Mouse (Mus musculus) lung, embryonic 16.5 days (tissue): Measurements from ENCODE around the gene Fus. TPM values are rescaled to one million over a fixed set of nuclear protein-coding genes. Genes with fewer than 3 reads are reported as not detected.
A peak's percentile ranks its signal among the peaks of the same experiment; 100 is the strongest.

Experiments
- ATAC-seq: fragments of 200-750 bp; cut with Nextera tagmentation; 2 replicates; pipeline ENCODE4 v1.8.0; 2017; ENCODE audit warnings: low read depth, mild to moderate bottlenecking, moderate library complexity
- H3K27ac ChIP-seq: fragments of 300-500 bp; sonication (generic); 2 replicates; pipeline ENCODE4 v1.5.1; 2014; ENCODE audit warnings: mild to moderate bottlenecking, control low read depth, low read length
- H3K27me3 ChIP-seq: fragments of 300-500 bp; sonication (generic); 2 replicates; pipeline ENCODE4 v1.6.1; 2014; ENCODE audit warnings: low read depth, low read length, mixed read lengths; ENCODE audit not compliant: control insufficient read depth, insufficient read depth
- H3K36me3 ChIP-seq: fragments of 300-500 bp; sonication (generic); 2 replicates; pipeline ENCODE4 v1.6.1; 2014; ENCODE audit warnings: low read length; ENCODE audit not compliant: control insufficient read depth, insufficient read depth
- H3K4me1 ChIP-seq: fragments of 300-500 bp; sonication (generic); replicated peaks from 2 replicates; pipeline ENCODE4 v1.6.1; 2014; ENCODE audit warnings: low read length, mixed read lengths; ENCODE audit not compliant: control insufficient read depth, insufficient read depth
- H3K4me2 ChIP-seq: fragments of 300-500 bp; sonication (generic); 2 replicates; pipeline ENCODE4 v1.6.1; 2014; ENCODE audit warnings: low read depth, low read length, control low read depth
- H3K4me3 ChIP-seq: fragments of 300-500 bp; sonication (generic); 2 replicates; pipeline ENCODE4 v1.5.1; 2014; ENCODE audit warnings: mild to moderate bottlenecking, low read length, control low read depth
- H3K9ac ChIP-seq: fragments of 300-500 bp; sonication (generic); 2 replicates; pipeline ENCODE4 v1.6.1; 2014; ENCODE audit warnings: low read length, control low read depth
- H3K9me3 ChIP-seq: fragments of 300-500 bp; sonication (generic); 2 replicates; pipeline ENCODE4 v1.6.1; 2016; ENCODE audit warnings: low read length; ENCODE audit not compliant: control insufficient read depth
- WGBS: fragments of 180-500 bp; shearing (Covaris S2); extraction: QIAGEN DNeasy Blood & Tissue Kit; methylation state at CpG from one replicate; pipeline ENCODE4 v1.1.7; 2014; 5-methylcytosine and 5-hydroxymethylcytosine counted together
- polyA plus RNA-seq: library from polyadenylated mRNA; unstranded; fragments of >200 nt; fragmentation: Nextera tagmentation; extraction: Ambion mirVana; gene quantifications from 2 replicates; pipeline ENCODE4 v1.2.1, GENCODE M21; 2015

The Fus gene
- polyA plus RNA-seq, 1 experiment from 2014 or later: 328 TPM

DNA sequence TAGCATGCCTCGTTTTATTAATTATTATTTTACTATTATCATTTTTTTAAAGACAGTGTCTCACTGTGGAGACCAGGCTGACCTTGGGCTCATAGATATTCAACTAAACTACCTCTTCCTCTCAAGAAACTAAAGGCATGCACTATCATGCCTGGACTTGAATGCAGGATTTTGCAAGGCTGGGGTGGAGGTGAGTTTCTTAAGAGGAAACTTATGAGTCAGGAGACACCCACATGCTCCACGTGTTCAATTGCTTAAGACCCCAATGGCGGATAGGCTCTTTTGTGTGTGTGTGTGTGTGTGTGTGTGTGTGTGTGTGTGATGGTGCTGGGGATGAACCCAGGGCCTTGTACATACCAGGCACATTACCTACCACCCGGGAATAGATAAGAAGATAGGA, 58.1 kb downstream of the Fus start:
- no peaks in the 10 kb centered on the region for H3K9me3 ChIP-seq
- 74% methylated on average over 4 of the region's 4 CpGs for WGBS
- no peak overlapping the region for H3K9ac ChIP-seq
- no peak overlapping the region for H3K27ac ChIP-seq
- H3K4me2 ChIP-seq: no peak overlapping the region
- H3K4me3 ChIP-seq: no peak overlapping the region
- no peaks in the 10 kb centered on the region for H3K4me1 ChIP-seq
- no peak for ATAC-seq
- H3K36me3 ChIP-seq: no peaks in the 10 kb centered on the region
- no peaks in the 10 kb centered on the region for H3K27me3 ChIP-seq

DNA sequence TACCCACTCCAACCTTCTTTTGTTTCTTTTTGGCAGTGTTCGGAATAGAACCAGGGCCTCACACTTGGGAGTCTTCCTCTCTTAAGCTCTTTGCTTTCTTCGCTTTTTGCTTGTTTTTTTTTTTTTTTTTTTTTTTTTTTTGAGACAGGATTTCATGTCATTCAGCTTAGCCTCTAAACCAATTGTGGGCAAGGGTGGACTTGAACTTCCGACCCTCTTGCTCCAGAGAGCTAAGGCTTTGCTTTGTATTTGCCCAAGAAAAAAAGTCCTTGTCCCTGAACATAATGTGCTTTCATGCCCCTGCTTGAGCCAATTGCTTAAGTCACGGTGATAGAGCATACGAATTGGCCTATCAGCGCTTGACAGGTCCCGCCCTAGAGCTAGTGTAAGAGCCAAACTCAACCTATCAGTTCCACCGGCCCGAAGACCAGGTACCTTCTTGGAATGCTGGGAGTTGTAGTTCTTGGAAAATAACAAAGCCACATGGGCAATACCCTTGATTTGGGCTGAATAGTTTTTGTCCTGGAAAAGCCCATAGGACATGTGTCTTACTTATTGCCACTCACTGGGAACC, 64.2 kb downstream of the Fus start:
- H3K36me3 ChIP-seq: no peaks in the 10 kb centered on the region
- WGBS: 42% methylated on average over 9 of the region's 9 CpGs
- no peaks in the 10 kb centered on the region for H3K4me1 ChIP-seq
- no peaks in the 10 kb centered on the region for H3K9me3 ChIP-seq
- no peak overlapping the region for H3K27ac ChIP-seq
- H3K27me3 ChIP-seq: no peaks in the 10 kb centered on the region
- H3K4me2 ChIP-seq: no peak overlapping the region
- no peak overlapping the region for H3K9ac ChIP-seq
- ATAC-seq: peak; percentile 51; the same call in 1 of the 2 replicates
- H3K4me3 ChIP-seq: no peak overlapping the region

DNA sequence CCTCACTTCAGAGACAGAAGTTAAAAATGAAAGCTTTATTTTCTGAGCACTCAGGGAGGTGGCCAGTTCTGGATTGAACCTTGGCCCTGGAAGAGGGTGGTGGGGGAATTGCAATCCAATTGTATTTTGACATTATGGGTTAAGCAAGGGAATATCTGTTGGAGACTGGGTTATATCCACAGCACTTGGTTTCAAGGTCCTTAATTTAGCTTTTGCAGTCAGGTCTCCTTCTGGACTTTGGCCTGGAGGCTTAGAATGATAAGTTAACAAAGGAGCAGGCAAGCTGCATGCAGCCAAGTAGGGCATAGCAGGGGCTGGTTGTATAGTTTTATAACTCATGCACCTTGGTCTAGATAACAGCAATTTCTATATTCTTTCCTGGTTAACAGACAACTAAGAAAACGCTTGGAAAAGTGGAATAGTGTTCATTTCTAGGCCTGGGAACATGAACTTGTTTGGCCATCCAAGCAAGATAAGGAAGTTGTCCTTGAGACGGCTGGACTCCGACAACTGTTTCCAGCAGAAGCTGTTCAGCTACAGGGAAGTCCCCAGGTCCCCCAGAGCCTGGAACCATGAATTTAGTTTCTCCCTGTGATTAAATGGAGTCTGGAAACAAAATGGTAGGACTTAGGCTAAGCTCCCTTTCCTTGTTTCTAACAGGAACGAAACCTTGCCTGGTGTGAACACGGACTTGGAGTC, 65.2 kb downstream of the Fus start:
- 72% methylated on average over 5 of the region's 5 CpGs for WGBS
- Histone ChIP-seq H3K27ac (no peak overlapping the region), H3K9me3 (no peaks in the 10 kb centered on the region), H3K4me2 (no peak overlapping the region), H3K4me3 (no peak overlapping the region), H3K36me3 (no peaks in the 10 kb centered on the region), H3K9ac (no peak overlapping the region), H3K27me3 (no peaks in the 10 kb centered on the region), H3K4me1 (no peaks in the 10 kb centered on the region)
- no peak for ATAC-seq

DNA sequence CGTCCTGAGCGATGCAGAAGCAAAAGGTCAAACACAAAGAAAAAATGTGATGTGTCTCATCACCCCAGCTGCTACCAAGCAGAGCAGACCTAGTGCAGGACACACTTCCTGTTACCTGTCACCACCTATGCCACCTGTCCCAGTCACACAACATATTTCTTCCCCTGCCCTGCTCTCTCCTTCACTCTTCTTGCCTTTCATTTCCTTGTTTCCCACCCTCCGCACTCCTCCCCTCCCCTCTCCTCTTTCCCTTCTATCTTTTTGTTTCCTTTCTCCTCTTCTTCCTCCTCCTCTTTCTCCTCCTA, 65.7 kb downstream of the Fus start:
- ATAC-seq: no peak
- H3K27ac ChIP-seq: no peak overlapping the region
- H3K27me3 ChIP-seq: no peaks in the 10 kb centered on the region
- no peak overlapping the region for H3K4me3 ChIP-seq
- WGBS: 82% methylated on average over 3 of the region's 3 CpGs
- no peak overlapping the region for H3K4me2 ChIP-seq
- no peaks in the 10 kb centered on the region for H3K9me3 ChIP-seq
- H3K9ac ChIP-seq: no peak overlapping the region
- H3K36me3 ChIP-seq: no peaks in the 10 kb centered on the region
- H3K4me1 ChIP-seq: no peaks in the 10 kb centered on the region

DNA sequence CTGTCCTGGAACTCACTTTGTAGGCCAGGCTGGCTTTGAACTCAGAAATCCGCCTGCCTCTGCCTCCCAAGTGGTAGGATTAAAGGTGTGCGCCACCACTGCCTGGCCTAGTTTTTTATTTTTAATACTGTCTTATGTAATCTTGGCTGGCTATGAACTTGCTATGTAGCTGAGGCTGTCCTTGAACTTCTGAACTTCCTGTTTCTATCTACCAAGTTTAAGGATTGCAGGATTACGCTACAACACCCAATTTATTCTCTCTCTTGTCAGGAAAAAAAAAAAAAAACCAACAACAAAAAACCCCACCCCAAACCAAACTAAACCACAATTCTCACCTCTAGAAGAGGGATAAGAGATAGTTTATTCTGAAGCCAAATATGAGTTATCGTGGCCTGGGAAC, 66.4 kb downstream of the Fus start:
- Histone ChIP-seq H3K9me3 (no peaks in the 10 kb centered on the region), H3K27me3 (no peaks in the 10 kb centered on the region), H3K4me2 (no peak overlapping the region), H3K4me3 (no peak overlapping the region), H3K27ac (no peak overlapping the region), H3K4me1 (no peaks in the 10 kb centered on the region), H3K36me3 (no peaks in the 10 kb centered on the region), H3K9ac (no peak overlapping the region)
- ATAC-seq: no peak
- 83% methylated on average over 4 of the region's 4 CpGs for WGBS

Other genes starting within 250 kb of the Fus start
- 0.23 and 0.24 TPM in 2 replicates for gene Ctf2, start 235.3 kb upstream of the Fus start, polyA plus RNA-seq
- 3.1 and 3.8 TPM in 2 replicates for gene Fbxl19, start 222.9 kb upstream of the Fus start, polyA plus RNA-seq
- gene Orai3, start 197.6 kb upstream of the Fus start, polyA plus RNA-seq: 29.1 and 32.7 TPM in 2 replicates
- gene Setd1a, start 190.8 kb upstream of the Fus start, polyA plus RNA-seq: 13.8 and 18.1 TPM in 2 replicates
- not detected in 2 replicates for gene Gm49388, start 181.8 kb upstream of the Fus start, polyA plus RNA-seq
- gene Hsd3b7, start 166.9 kb upstream of the Fus start, polyA plus RNA-seq: 27.5 and 32.1 TPM in 2 replicates
- 44.5 and 45.1 TPM in 2 replicates for gene Stx4a, start 143.2 kb upstream of the Fus start, polyA plus RNA-seq
- 1.1 and 1.3 TPM in 2 replicates for gene Stx1b, start 142.9 kb upstream of the Fus start, polyA plus RNA-seq
- gene Zfp646, start 91.2 kb upstream of the Fus start, polyA plus RNA-seq: 11.2 and 11.3 TPM in 2 replicates
- gene Zfp668, start 90.6 kb upstream of the Fus start, polyA plus RNA-seq: 15.0 and 17.5 TPM in 2 replicates
- gene Prss53, start 76.5 kb upstream of the Fus start, polyA plus RNA-seq: 1.1 and 2.0 TPM in 2 replicates
- not detected in 2 replicates for gene Gm21974, start 72.0 kb upstream of the Fus start, polyA plus RNA-seq
- gene Vkorc1, start 71.8 kb upstream of the Fus start, polyA plus RNA-seq: 159 and 162 TPM in 2 replicates
- 129 and 133 TPM in 2 replicates for gene Bckdk, start 63.4 kb upstream of the Fus start, polyA plus RNA-seq
- 37.2 and 38.9 TPM in 2 replicates for gene Kat8, start 54.9 kb upstream of the Fus start, polyA plus RNA-seq
- 101 and 108 TPM in 2 replicates for gene Prss8, start 37.4 kb upstream of the Fus start, polyA plus RNA-seq
- gene Prss36, start 20.7 kb upstream of the Fus start, polyA plus RNA-seq: 12.3 and 12.4 TPM in 2 replicates
- 37.6 and 51.2 TPM in 2 replicates for gene Pycard, start 26.4 kb downstream of the Fus start, polyA plus RNA-seq
- gene Trim72, start 36.5 kb downstream of the Fus start, polyA plus RNA-seq: 0.28 and 0.63 TPM in 2 replicates
- 1.3 and 1.6 TPM in 2 replicates for gene Itgam, start 95.2 kb downstream of the Fus start, polyA plus RNA-seq
- not detected in 2 replicates for gene Gm49368, start 95.2 kb downstream of the Fus start, polyA plus RNA-seq
- 0.11 and 0.28 TPM in 2 replicates for gene Itgax, start 162.1 kb downstream of the Fus start, polyA plus RNA-seq
- gene Itgad, start 186.9 kb downstream of the Fus start, polyA plus RNA-seq: 0.04 TPM in 1 of 2 replicates, not detected in the other
- 22.4 and 28.3 TPM in 2 replicates for gene Cox6a2, start 238.9 kb downstream of the Fus start, polyA plus RNA-seq